Mouse (Mus musculus) midbrain, embryonic 14.5 days (tissue): Measurements from ENCODE around the gene Scel. TPM values are rescaled to one million over a fixed set of nuclear protein-coding genes. Genes with fewer than 3 reads are reported as not detected.

Source experiments
- ATAC-seq: fragments of 200-750 bp; cut with Nextera tagmentation; 2 replicates; pipeline ENCODE4 v1.8.0; 2017; ENCODE audit warnings: moderate number of reproducible peaks, moderate library complexity; ENCODE audit not compliant: low FRiP score, low TSS enrichment
- DNase-seq: peaks from one replicate; pipeline ENCODE4 v3.0.0-alpha.2; 2015
- H3K27ac ChIP-seq: fragments of 300-500 bp; sonication (generic); replicated peaks from 2 replicates; pipeline ENCODE4 v1.5.1; 2014; ENCODE audit warnings: mild to moderate bottlenecking, low read depth, low read length, moderate library complexity
- H3K27me3 ChIP-seq: fragments of 300-500 bp; sonication (generic); 2 replicates; pipeline ENCODE4 v1.6.1; 2014; ENCODE audit warnings: low read length, control low read depth, mixed read lengths; ENCODE audit not compliant: control insufficient read depth, insufficient read depth
- H3K36me3 ChIP-seq: fragments of 300-500 bp; sonication (generic); 2 replicates; pipeline ENCODE4 v1.6.1; 2014; ENCODE audit warnings: low read length, control low read depth; ENCODE audit not compliant: control insufficient read depth, insufficient read depth
- H3K4me1 ChIP-seq: fragments of 300-500 bp; sonication (generic); 2 replicates; pipeline ENCODE4 v1.6.1; 2014; ENCODE audit warnings: mild to moderate bottlenecking, antibody characterized with exemption, low read length, control low read depth; ENCODE audit not compliant: control insufficient read depth, insufficient read depth
- H3K4me2 ChIP-seq: fragments of 300-500 bp; sonication (generic); 2 replicates; pipeline ENCODE4 v1.6.1; 2014; ENCODE audit warnings: mild to moderate bottlenecking, low read length, moderate library complexity
- H3K4me3 ChIP-seq: fragments of 300-500 bp; sonication (generic); replicated peaks from 2 replicates; pipeline ENCODE4 v1.5.1; 2014; ENCODE audit warnings: low read depth, low read length
- H3K9ac ChIP-seq: fragments of 300-500 bp; sonication (generic); replicated peaks from 2 replicates; pipeline ENCODE4 v1.6.1; 2014; ENCODE audit warnings: mild to moderate bottlenecking, low read length, moderate library complexity
- H3K9me3 ChIP-seq: fragments of 300-500 bp; sonication (generic); 2 replicates; pipeline ENCODE4 v1.6.1; 2016; ENCODE audit warnings: low read length, control low read depth, mixed read lengths; ENCODE audit not compliant: control insufficient read depth
- WGBS: fragments of 180-500 bp; shearing (Covaris S2); extraction: QIAGEN DNeasy Blood & Tissue Kit; methylation state at CpG from one replicate; pipeline ENCODE4 v1.1.7; 2014; 5-methylcytosine and 5-hydroxymethylcytosine counted together
- polyA plus RNA-seq: library from polyadenylated mRNA; unstranded; fragments of >200 nt; fragmentation: Nextera tagmentation; extraction: Ambion mirVana; gene quantifications from 2 replicates; pipeline ENCODE4 v1.2.1, GENCODE M21; 2014

The Scel gene
- polyA plus RNA-seq, 1 experiment from 2014 or later = 0.20 TPM

GRCm38 (mm10) chr14:103531722-103532341 is 18.7 kb downstream of the Scel start:
- Histone ChIP-seq H3K27ac (no peak overlapping the region), H3K4me1 (peaks cover 6% of the 10 kb centered on the region; the same call in 1 of the 2 replicates), H3K9me3 (0 out of 2 replicates have a peak, but pooled peaks cover 4% of the 10 kb centered on the region), H3K4me2 (no peak overlapping the region), H3K9ac (no peak overlapping the region), H3K36me3 (no peaks in the 10 kb centered on the region), H3K27me3 (no peaks in the 10 kb centered on the region), H3K4me3 (no peak overlapping the region)
- 94% methylated on average over 11 of the region's 11 CpGs for WGBS
- ATAC-seq (no peak), DNase-seq (no peak)

GRCm38 (mm10) chr14:103535511-103536024 is 22.4 kb downstream of the Scel start:
- WGBS = 91% methylated on average over 8 of the region's 8 CpGs
- H3K27me3 ChIP-seq = no peaks in the 10 kb centered on the region
- no peak for DNase-seq
- H3K9me3 ChIP-seq = no peaks in the 10 kb centered on the region
- no peaks in the 10 kb centered on the region for H3K4me1 ChIP-seq
- no peak overlapping the region for H3K4me2 ChIP-seq
- H3K36me3 ChIP-seq = no peaks in the 10 kb centered on the region
- no peak overlapping the region for H3K4me3 ChIP-seq
- no peak for ATAC-seq
- no peak overlapping the region for H3K9ac ChIP-seq
- no peak overlapping the region for H3K27ac ChIP-seq

GRCm38 (mm10) chr14:103536334-103536733 is 23.2 kb downstream of the Scel start:
- DNase-seq = no peak
- ATAC-seq = no peak
- Histone ChIP-seq H3K4me3 (no peak overlapping the region), H3K36me3 (no peaks in the 10 kb centered on the region), H3K27me3 (no peaks in the 10 kb centered on the region), H3K4me1 (no peaks in the 10 kb centered on the region), H3K9me3 (no peaks in the 10 kb centered on the region), H3K4me2 (no peak overlapping the region), H3K27ac (no peak overlapping the region), H3K9ac (no peak overlapping the region)
- WGBS = 43% methylated on average over 10 of the region's 10 CpGs

- H3K27ac ChIP-seq = no peak overlapping the region
- peak; percentile 88 for DNase-seq
- no peaks in the 10 kb centered on the region for H3K9me3 ChIP-seq
- ATAC-seq = no peak
- no peaks in the 10 kb centered on the region for H3K4me1 ChIP-seq
- no peaks in the 10 kb centered on the region for H3K36me3 ChIP-seq
- no peaks in the 10 kb centered on the region for H3K27me3 ChIP-seq
- H3K9ac ChIP-seq = no peak overlapping the region
- no peak overlapping the region for H3K4me3 ChIP-seq
- 0 out of 2 replicates have a peak overlapping the region, but pooled peaks have one; percentile 23 for H3K4me2 ChIP-seq
- 15% methylated on average over 13 of the region's 13 CpGs for whole genome bisulfite sequencing
Observed at GRCm38 (mm10) chr14:103537355-103538056, 24.4 kb downstream of the Scel start.

- WGBS = 59% methylated on average over 4 of the region's 4 CpGs
- ATAC-seq (no peak), DNase-seq (no peak)
- H3K27me3 ChIP-seq = no peaks in the 10 kb centered on the region
- H3K9me3 ChIP-seq = no peaks in the 10 kb centered on the region
- no peak overlapping the region for H3K27ac ChIP-seq
- H3K4me1 ChIP-seq = no peaks in the 10 kb centered on the region
- H3K36me3 ChIP-seq = no peaks in the 10 kb centered on the region
- H3K9ac ChIP-seq = no peak overlapping the region
- no peak overlapping the region for H3K4me3 ChIP-seq
- no peak overlapping the region for H3K4me2 ChIP-seq
Observed at GRCm38 (mm10) chr14:103539796-103540195, 26.7 kb downstream of the Scel start.

- 35% methylated on average over 5 of the region's 5 CpGs for WGBS
- ATAC-seq (no peak), DNase-seq (no peak)
- H3K36me3 ChIP-seq = no peaks in the 10 kb centered on the region
- H3K4me1 ChIP-seq = no peaks in the 10 kb centered on the region
- H3K9ac ChIP-seq = no peak overlapping the region
- no peaks in the 10 kb centered on the region for H3K27me3 ChIP-seq
- no peak overlapping the region for H3K4me2 ChIP-seq
- H3K9me3 ChIP-seq = no peaks in the 10 kb centered on the region
- no peak overlapping the region for H3K27ac ChIP-seq
- H3K4me3 ChIP-seq = no peak overlapping the region
Observed at GRCm38 (mm10) chr14:103541679-103542078, 28.5 kb downstream of the Scel start.

- no peaks in the 10 kb centered on the region for H3K27me3 ChIP-seq
- no peak overlapping the region for H3K4me2 ChIP-seq
- H3K4me1 ChIP-seq = no peaks in the 10 kb centered on the region
- no peaks in the 10 kb centered on the region for H3K36me3 ChIP-seq
- DNase-seq (no peak), ATAC-seq (no peak)
- H3K4me3 ChIP-seq = no peak overlapping the region
- WGBS = 63% methylated on average over 4 of the region's 4 CpGs
- no peak overlapping the region for H3K9ac ChIP-seq
- no peaks in the 10 kb centered on the region for H3K9me3 ChIP-seq
- H3K27ac ChIP-seq = no peak overlapping the region
Observed at GRCm38 (mm10) chr14:103543304-103544079, 30.4 kb downstream of the Scel start.

- Histone ChIP-seq H3K9ac (no peak overlapping the region), H3K4me2 (no peak overlapping the region), H3K27me3 (no peaks in the 10 kb centered on the region), H3K4me1 (no peaks in the 10 kb centered on the region), H3K36me3 (no peaks in the 10 kb centered on the region), H3K9me3 (no peaks in the 10 kb centered on the region), H3K27ac (no peak overlapping the region), H3K4me3 (no peak overlapping the region)
- no peak for ATAC-seq
- 48% methylated on average over 8 of the region's 8 CpGs for WGBS
- DNase-seq = peak; percentile 60
Observed at GRCm38 (mm10) chr14:103545734-103546133, 32.6 kb downstream of the Scel start.
